Mouse (Mus musculus) hindbrain, embryonic 10.5 days (tissue): ENCODE data around the gene Gm42906. TPM values are rescaled to one million over a fixed set of nuclear protein-coding genes. Genes with fewer than 3 reads are reported as not detected.

Experiments used
- DNase-seq: peaks from one replicate; pipeline ENCODE4 v3.0.0-alpha.2; 2017; ENCODE audit warnings: low spot score
- H3K27ac ChIP-seq: fragments of 300-500 bp; sonication (generic); 2 replicates; pipeline ENCODE4 v1.5.1; 2016; ENCODE audit warnings: mild to moderate bottlenecking, moderate library complexity
- H3K27me3 ChIP-seq: fragments of 300-500 bp; sonication (generic); 2 replicates; pipeline ENCODE4 v1.6.1; 2016; ENCODE audit warnings: mild to moderate bottlenecking; ENCODE audit not compliant: poor library complexity, insufficient read depth, severe bottlenecking
- H3K36me3 ChIP-seq: fragments of 300-500 bp; sonication (generic); 2 replicates; pipeline ENCODE4 v1.6.1; 2016; ENCODE audit warnings: mild to moderate bottlenecking, moderate library complexity
- H3K4me1 ChIP-seq: fragments of 300-500 bp; sonication (generic); replicated peaks from 2 replicates; pipeline ENCODE4 v1.6.1; 2016; ENCODE audit warnings: mild to moderate bottlenecking
- H3K4me3 ChIP-seq: fragments of 300-500 bp; sonication (generic); 2 replicates; pipeline ENCODE4 v1.5.1; 2016; ENCODE audit warnings: mild to moderate bottlenecking, moderate library complexity
- H3K9me3 ChIP-seq: fragments of 300-500 bp; sonication (generic); 2 replicates; pipeline ENCODE4 v1.6.1; 2016; ENCODE audit warnings: mild to moderate bottlenecking, moderate library complexity
- WGBS: fragments of 180-500 bp; shearing (Covaris S2); methylation state at CpG from one replicate; pipeline ENCODE4 v1.1.7; 2016; 5-methylcytosine and 5-hydroxymethylcytosine counted together
- polyA plus RNA-seq: library from polyadenylated mRNA; unstranded; fragments of >200 nt; fragmentation: Nextera tagmentation; extraction: Ambion mirVana; gene quantifications from 2 replicates; pipeline ENCODE4 v1.2.1, GENCODE M21; 2016

Gm42906 gene
- polyA plus RNA-seq, 1 experiment from 2014 or later, result not detected

DNA sequence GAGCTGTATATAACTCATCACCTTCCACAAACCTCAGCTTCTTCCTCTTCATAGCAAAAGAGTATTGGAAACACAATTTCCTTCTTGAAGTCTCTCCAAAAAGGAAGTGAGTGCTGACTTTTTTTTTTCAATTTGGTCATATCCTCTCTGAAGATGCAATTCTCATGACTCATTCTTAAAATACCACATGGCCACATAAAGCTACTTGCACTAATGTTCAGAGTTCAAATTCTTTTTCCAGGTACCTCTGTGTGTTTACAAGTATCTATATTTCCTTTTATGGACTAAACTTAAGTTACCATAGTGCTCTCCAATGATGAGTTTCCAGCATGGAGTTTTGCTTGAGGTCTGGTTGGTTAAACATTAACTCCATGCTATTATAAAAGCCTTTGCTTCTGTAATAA lies 94.8 kb downstream of the Gm42906 start:
- Histone ChIP-seq H3K27me3 (no peaks in the 10 kb centered on the region), H3K4me3 (no peak overlapping the region), H3K4me1 (no peaks in the 10 kb centered on the region), H3K9me3 (no peaks in the 10 kb centered on the region), H3K27ac (no peak overlapping the region), H3K36me3 (no peaks in the 10 kb centered on the region)
- no peak for DNase-seq

GRCm38 (mm10) chr5:151315804-151316597 lies 112.0 kb downstream of the Gm42906 start:
- no peak overlapping the region for H3K27ac ChIP-seq
- H3K27me3 ChIP-seq, result no peaks in the 10 kb centered on the region
- no peaks in the 10 kb centered on the region for H3K36me3 ChIP-seq
- H3K4me3 ChIP-seq, result no peak overlapping the region
- no peak for DNase-seq
- no peaks in the 10 kb centered on the region for H3K4me1 ChIP-seq
- WGBS, result 78% methylated on average over 10 of the region's 10 CpGs
- no peaks in the 10 kb centered on the region for H3K9me3 ChIP-seq

GRCm38 (mm10) chr5:151300286-151300685 lies 127.7 kb downstream of the Gm42906 start:
- no peak for DNase-seq
- Histone ChIP-seq H3K27me3 (no peaks in the 10 kb centered on the region), H3K4me3 (no peak overlapping the region), H3K36me3 (no peaks in the 10 kb centered on the region), H3K27ac (no peak overlapping the region), H3K9me3 (no peaks in the 10 kb centered on the region), H3K4me1 (no peaks in the 10 kb centered on the region)
- WGBS, result 84% methylated on average over 2 of the region's 2 CpGs

GRCm38 (mm10) chr5:151299576-151299975 lies 128.4 kb downstream of the Gm42906 start:
- Histone ChIP-seq H3K36me3 (no peaks in the 10 kb centered on the region), H3K9me3 (no peaks in the 10 kb centered on the region), H3K4me1 (no peaks in the 10 kb centered on the region), H3K27me3 (no peaks in the 10 kb centered on the region), H3K27ac (no peak overlapping the region), H3K4me3 (no peak overlapping the region)
- 89% methylated on average over 7 of the region's 7 CpGs for WGBS
- DNase-seq, result no peak

DNA sequence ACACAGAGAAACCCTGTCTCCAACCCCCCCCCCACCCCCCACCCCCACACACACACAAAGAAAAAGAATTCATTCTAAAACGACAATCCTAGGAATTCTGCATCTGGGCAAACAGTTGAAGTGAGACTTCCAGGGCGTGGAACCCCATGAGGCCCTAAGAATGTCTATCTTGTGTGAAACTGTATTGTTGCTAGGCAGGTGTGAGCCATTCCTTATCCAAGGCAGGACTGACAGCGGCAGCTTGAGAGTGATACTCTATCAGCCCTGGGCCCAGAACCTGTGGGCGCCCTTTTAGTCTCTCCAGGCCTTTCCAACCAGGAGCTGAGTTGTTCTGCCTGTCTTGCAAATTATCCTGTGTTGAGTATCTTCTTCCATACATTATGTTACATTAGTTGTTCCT lies 129.6 kb downstream of the Gm42906 start:
- H3K27me3 ChIP-seq, result no peaks in the 10 kb centered on the region
- H3K36me3 ChIP-seq, result no peaks in the 10 kb centered on the region
- no peaks in the 10 kb centered on the region for H3K9me3 ChIP-seq
- no peaks in the 10 kb centered on the region for H3K4me1 ChIP-seq
- no peak overlapping the region for H3K27ac ChIP-seq
- no peak for DNase-seq
- WGBS, result 76% methylated on average over 4 of the region's 4 CpGs
- no peak overlapping the region for H3K4me3 ChIP-seq

- Histone ChIP-seq H3K36me3 (no peaks in the 10 kb centered on the region), H3K27me3 (no peaks in the 10 kb centered on the region), H3K9me3 (no peaks in the 10 kb centered on the region), H3K27ac (no peak overlapping the region), H3K4me3 (no peak overlapping the region), H3K4me1 (no peaks in the 10 kb centered on the region)
- no peak for DNase-seq
- 86% methylated on average over 4 of the region's 4 CpGs for WGBS
Observed at GRCm38 (mm10) chr5:151296244-151296643, 131.7 kb downstream of the Gm42906 start.

- no peaks in the 10 kb centered on the region for H3K4me1 ChIP-seq
- no peak overlapping the region for H3K27ac ChIP-seq
- H3K27me3 ChIP-seq, result no peaks in the 10 kb centered on the region
- WGBS, result 85% methylated on average over 4 of the region's 4 CpGs
- no peak for DNase-seq
- H3K4me3 ChIP-seq, result no peak overlapping the region
- no peaks in the 10 kb centered on the region for H3K36me3 ChIP-seq
- peaks cover 4% of the 10 kb centered on the region; the same call in 1 of the 2 replicates for H3K9me3 ChIP-seq
Observed at GRCm38 (mm10) chr5:151293591-151293990, 134.4 kb downstream of the Gm42906 start.

- 12% methylated on average over 1 of the region's 1 CpGs for WGBS
- peaks cover 4% of the 10 kb centered on the region; the same call in 1 of the 2 replicates for H3K9me3 ChIP-seq
- no peak for DNase-seq
- H3K27me3 ChIP-seq, result no peaks in the 10 kb centered on the region
- H3K36me3 ChIP-seq, result no peaks in the 10 kb centered on the region
- no peak overlapping the region for H3K27ac ChIP-seq
- no peak overlapping the region for H3K4me3 ChIP-seq
- no peaks in the 10 kb centered on the region for H3K4me1 ChIP-seq
Observed at GRCm38 (mm10) chr5:151292310-151292709, 135.7 kb downstream of the Gm42906 start.

DNA sequence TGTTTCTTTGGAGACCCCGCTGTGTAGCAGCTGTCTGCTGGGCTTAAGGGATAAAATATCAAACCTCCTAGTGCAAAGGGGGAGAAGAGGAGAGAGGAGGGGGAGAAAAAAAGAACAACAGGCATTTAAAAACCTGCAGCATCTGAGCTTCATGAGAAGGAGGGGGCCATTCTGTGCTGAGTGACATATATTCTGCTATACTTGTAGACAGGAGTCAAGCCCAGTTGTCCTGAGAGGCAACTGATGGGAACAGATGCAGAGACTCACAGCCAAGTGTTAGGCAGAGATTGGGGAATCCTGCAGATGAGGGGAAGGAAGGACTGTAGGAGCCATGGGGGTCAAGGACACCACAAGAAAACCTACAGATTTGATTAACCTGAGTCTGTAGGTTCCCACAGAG lies 141.6 kb downstream of the Gm42906 start:
- H3K36me3 ChIP-seq, result no peaks in the 10 kb centered on the region
- WGBS, result 76% methylated on average over 1 of the region's 1 CpGs
- no peaks in the 10 kb centered on the region for H3K27me3 ChIP-seq
- H3K4me3 ChIP-seq, result no peak overlapping the region
- H3K4me1 ChIP-seq, result no peaks in the 10 kb centered on the region
- no peak overlapping the region for H3K27ac ChIP-seq
- H3K9me3 ChIP-seq, result peaks cover 4% of the 10 kb centered on the region; the same call in 1 of the 2 replicates
- no peak for DNase-seq

GRCm38 (mm10) chr5:151279531-151279930 lies 148.4 kb downstream of the Gm42906 start:
- no peak for DNase-seq
- no peak overlapping the region for H3K4me3 ChIP-seq
- no peaks in the 10 kb centered on the region for H3K4me1 ChIP-seq
- no peaks in the 10 kb centered on the region for H3K36me3 ChIP-seq
- H3K9me3 ChIP-seq, result no peaks in the 10 kb centered on the region
- no peaks in the 10 kb centered on the region for H3K27me3 ChIP-seq
- 92% methylated on average over 7 of the region's 7 CpGs for WGBS
- H3K27ac ChIP-seq, result no peak overlapping the region

DNA sequence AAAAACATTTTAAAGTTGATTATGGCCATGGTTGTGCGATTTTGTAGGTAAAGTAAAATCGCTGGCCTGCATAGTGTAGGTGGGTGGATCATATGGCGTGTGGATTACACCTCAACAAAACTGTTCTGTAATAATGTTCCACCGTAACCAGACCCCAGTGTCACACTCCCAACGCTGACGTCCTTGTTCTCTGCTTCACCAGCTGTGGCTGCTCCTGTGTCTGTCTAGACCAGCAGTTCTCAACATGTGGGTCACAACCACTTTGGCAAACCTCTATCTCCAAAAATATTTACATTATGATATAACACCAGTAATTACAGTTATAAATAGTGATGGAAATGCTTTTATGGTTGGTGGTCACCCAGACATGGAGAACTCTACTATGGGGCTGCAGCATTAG lies 150.0 kb downstream of the Gm42906 start:
- Histone ChIP-seq H3K4me3 (no peak overlapping the region), H3K27me3 (no peaks in the 10 kb centered on the region), H3K36me3 (no peaks in the 10 kb centered on the region), H3K9me3 (no peaks in the 10 kb centered on the region), H3K4me1 (no peaks in the 10 kb centered on the region), H3K27ac (no peak overlapping the region)
- WGBS, result 90% methylated on average over 6 of the region's 6 CpGs
- DNase-seq, result no peak

DNA sequence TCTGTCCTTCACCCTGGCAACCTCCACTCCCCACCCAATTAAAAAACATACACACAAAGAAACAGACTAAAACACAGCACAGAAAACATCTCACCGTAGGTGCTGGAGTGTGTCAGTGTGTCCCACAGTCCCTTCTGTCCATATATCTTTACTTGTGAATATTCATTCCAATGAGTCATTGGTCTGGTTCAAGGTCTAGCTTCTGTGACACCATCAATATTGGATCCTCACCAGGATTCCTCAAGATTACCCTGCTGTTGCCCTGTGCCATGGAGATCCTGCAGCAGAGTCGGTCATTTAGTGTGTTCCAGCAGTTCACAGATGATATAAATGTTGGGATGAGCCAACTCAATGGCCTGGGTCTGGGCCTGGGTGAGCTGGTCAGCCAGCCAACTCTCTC lies 152.0 kb downstream of the Gm42906 start:
- no peaks in the 10 kb centered on the region for H3K9me3 ChIP-seq
- H3K27ac ChIP-seq, result no peak overlapping the region
- no peaks in the 10 kb centered on the region for H3K36me3 ChIP-seq
- no peaks in the 10 kb centered on the region for H3K27me3 ChIP-seq
- DNase-seq, result no peak
- no peaks in the 10 kb centered on the region for H3K4me1 ChIP-seq
- no peak overlapping the region for H3K4me3 ChIP-seq
- WGBS, result 90% methylated on average over 2 of the region's 2 CpGs

GRCm38 (mm10) chr5:151274265-151274664 lies 153.7 kb downstream of the Gm42906 start:
- H3K27ac ChIP-seq, result no peak overlapping the region
- H3K4me3 ChIP-seq, result no peak overlapping the region
- 74% methylated on average over 6 of the region's 6 CpGs for WGBS
- no peaks in the 10 kb centered on the region for H3K4me1 ChIP-seq
- no peaks in the 10 kb centered on the region for H3K9me3 ChIP-seq
- no peaks in the 10 kb centered on the region for H3K36me3 ChIP-seq
- H3K27me3 ChIP-seq, result no peaks in the 10 kb centered on the region
- DNase-seq, result no peak

DNA sequence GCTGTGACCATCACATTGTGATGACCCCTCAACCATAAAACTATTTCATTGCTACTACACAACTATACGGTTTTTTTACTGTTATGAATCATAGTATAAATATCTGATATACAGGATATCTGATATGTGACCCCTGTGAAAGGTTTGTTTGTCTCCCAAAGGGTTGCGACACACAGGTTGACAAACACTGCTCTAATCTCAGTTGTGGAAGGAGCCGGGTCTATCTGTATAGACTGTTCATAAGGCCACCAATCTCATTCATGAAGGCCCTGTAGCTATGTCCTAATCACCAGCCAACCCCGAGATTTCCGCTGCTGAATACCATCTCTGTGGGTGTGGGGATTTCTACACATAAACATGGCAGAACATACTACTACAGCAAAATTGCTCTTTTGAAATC lies 157.1 kb downstream of the Gm42906 start:
- no peak for DNase-seq
- no peaks in the 10 kb centered on the region for H3K27me3 ChIP-seq
- WGBS, result 91% methylated on average over 5 of the region's 5 CpGs
- H3K4me3 ChIP-seq, result no peak overlapping the region
- no peaks in the 10 kb centered on the region for H3K4me1 ChIP-seq
- no peaks in the 10 kb centered on the region for H3K9me3 ChIP-seq
- no peak overlapping the region for H3K27ac ChIP-seq
- no peaks in the 10 kb centered on the region for H3K36me3 ChIP-seq
